Mouse (Mus musculus) gonadal fat pad, adult 2 months (tissue): Measurements from ENCODE around the gene Asgr1. TPM values are rescaled to one million over a fixed set of nuclear protein-coding genes. Genes with fewer than 3 reads are reported as not detected.
"Not testable (repeated sequence)": the region's sequence is repeated elsewhere in the genome, so short reads cannot be mapped to it uniquely, and the experiment has no call there.

Experiments
- DNase-seq: peaks from one replicate; pipeline ENCODE4 v3.0.0-alpha.2; 2012; ENCODE audit warnings: low read depth
- polyA plus RNA-seq: library from polyadenylated mRNA; depleted of rRNA; stranded (reverse); fragments of >200 nt; gene quantifications from 2 replicates; pipeline ENCODE4 v1.2.3, GENCODE M21; 2012; rRNA removed

Asgr1 gene
- polyA plus RNA-seq, 1 experiment: 0.08 TPM

DNA sequence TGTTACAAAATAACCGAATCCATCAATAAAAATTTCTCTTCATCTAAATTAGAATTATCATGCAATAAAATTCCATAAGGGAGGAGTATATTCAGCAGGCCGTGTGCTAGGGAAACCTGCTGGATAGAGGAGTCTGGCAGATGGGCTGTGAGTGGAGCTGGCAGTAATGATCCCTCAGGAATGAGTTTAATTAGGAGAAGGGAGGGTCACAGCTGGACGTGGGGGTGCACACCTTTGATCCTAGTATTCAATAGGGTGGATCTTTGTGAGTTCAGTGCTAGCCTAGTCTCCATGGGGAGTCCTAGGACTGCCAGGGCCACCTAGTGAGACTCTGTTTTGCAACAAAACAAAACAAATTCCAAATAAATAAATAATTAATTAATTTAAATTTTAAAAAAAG lies 14.4 kb downstream of the Asgr1 start:
- no peak for DNase-seq

DNA sequence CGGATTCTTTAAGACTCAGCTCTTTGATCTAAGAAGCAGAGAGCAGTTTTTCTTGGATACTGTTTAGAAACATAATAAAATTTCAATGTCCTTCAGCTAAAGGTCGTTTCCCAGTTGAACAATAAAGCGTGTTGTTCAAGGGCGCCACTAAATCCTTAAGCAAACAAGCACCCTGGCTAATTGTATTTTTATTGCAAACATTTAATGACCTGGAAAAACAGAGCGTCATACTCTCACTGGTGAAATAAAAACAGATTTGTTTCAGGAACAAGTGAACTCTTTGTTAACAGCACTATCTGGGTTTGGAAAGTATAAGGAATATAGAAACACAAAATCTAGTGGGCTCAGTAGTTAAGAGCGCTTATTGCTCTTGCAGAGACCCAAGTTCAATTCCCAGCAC lies 16.2 kb downstream of the Asgr1 start:
- DNase-seq: peak; percentile 13

DNA sequence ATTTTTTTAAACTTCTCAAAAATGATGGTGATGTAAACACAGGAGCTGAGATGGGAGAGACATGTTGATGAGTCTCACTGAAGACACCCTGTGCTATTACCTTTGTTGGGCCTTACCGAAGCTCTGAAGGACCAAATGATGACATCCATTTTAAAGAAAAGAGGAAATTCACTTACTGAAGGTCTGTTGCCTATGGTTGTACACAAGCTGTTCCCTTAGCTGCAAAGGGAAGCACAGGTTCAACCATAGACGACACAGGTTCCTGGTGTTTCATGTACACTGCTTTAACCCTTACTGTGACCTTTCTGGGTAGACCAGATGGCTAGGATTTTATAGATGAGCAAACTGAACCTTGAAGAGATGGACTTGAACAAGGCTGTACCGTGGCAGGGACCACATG lies 16.7 kb downstream of the Asgr1 start:
- not testable (repeated sequence) for DNase-seq

DNA sequence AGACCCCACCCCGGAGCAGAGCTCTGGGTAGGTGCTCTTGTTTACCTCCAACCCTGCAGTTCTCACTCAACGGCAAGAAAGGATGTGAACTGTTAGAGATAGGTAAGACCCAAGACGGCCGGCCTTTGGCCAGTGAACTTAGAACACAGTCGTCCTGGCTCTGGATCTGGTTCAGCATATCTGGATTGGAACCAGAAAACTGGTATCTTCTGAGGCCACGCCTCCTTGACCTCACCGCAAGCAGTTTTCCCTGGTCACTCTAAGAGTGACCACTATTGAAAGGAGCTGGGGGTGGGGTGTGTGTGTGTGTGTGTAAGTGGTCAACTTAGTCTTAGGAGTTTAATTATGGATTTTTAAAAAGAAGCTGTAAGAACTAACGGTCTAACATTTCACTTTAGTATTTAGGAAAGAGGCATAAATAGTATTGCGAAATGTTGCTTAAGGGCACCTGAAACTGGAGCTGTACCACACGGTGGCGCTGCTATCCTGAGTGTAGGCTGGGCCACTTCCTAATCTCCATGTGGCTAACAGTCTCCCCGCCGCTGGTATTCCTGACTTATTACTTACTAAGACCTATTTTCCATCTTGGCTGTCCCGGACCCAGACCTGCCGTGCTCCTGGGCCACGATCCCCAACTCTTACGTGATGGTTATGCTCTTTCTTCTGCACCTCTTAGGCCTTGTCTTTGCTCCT lies 20.6 kb downstream of the Asgr1 start:
- DNase-seq: no peak

DNA sequence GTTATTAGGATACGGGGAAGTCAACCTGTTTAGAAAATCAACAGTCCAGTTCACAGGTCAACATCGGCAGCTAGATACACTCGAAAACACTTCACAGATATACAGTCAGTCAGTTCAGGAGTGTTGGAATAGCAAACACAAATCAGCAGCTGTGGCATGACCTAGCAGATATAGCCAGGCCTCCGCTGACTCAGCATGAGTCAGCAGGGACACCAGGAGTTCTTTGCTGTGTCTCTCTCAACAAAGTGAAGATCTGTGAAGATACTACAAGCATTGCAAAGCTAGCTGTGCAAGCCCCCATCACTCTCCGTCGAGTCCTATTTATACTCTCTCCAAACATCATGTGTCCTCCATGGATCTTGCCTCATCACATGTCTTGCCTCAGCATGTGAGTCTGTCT lies 21.7 kb downstream of the Asgr1 start:
- no peak for DNase-seq

DNA sequence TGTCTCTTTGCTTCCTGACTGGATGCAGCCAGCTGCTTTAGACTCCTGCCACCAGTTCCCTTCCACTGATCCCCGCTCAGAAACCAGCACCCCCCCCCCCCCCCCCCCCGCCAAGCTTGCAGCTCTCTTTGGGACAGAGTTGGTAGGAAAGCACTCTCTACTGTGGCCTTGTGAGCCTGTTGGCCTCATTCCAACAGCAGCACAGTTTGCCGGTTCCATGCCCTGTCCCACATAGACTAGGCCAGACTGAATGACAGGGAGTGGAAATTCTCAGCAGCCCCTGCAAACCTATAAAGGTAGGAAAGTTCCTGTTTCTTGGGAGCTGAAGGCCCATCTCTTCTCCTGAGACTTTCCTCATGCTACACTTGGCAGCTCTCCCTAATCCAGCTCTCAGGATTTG lies 23.6 kb downstream of the Asgr1 start:
- DNase-seq: no peak

DNA sequence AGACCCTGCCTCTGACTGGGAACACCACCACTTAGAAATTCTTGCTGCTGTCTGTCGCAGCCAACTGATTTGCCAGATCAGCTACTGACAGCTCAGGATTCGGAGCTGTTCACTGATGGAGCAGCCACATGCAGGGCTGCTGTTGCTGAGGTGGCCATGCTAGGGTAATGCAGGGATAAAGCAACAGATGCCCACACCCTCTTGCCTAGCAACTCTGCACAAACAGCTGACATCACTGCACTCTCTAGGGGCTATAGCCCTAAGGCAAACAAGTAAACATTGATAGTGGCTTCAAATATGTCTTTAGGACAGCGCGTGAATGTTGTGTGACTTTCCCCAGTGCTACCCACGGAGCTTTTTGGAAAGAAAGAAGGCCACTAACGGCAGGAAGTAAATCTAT lies 25.3 kb downstream of the Asgr1 start:
- no peak for DNase-seq

DNA sequence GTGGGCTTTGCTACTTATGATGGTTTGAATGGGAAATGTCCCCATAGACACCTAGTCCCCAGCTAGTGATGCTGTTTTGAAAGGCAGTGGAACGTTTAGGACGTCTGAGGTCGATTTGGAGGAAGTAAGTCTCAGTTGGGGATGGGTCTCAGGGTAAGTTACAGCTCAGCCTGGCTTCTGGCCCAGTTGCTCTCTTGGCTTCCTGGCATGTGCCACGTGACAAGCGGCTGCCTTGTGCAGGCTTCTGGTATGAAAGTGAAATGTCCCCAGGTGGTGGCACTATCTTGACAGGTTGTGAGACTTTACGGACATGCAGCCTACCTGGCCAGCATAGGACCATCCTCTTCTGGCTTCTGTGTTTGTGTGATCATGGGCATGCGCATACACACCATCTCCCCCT lies 26.0 kb downstream of the Asgr1 start:
- no peak for DNase-seq

DNA sequence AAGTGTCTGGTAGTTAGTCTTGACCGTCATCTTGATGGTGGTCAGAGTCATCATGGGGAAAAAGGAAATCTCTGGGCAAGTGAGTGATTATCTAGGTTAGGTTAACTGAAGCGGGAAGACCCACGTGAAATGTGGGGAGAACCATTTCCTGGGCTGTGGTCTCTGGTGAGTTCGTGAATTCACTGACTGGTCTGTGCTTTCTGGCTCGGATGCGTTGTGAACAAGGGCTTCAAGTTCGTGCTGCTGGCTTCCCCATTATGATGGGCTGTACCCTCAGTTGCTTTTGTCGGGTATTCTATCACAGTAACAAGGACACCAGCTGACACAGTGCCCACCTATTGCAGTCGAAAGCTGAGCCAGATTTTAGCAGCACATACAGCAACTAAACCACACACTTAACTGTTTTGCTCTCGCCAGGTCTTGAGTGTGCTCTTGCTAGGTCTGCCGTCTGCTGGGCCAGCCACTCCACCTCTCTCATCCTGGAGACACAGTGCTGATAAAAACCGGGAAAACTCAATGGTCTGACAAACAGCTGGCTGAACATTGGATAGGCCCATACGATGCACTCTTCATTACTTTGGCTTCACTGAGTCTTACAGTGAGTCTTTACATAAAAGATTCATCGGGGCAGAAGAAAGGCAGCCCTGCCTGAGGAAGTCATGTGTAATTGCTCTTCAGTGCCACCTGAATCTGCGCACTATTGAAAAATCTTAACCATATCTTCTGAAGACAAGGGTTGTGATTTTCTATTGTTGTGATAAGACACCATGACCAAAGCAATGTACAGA lies 27.1 kb downstream of the Asgr1 start:
- DNase-seq: no peak

DNA sequence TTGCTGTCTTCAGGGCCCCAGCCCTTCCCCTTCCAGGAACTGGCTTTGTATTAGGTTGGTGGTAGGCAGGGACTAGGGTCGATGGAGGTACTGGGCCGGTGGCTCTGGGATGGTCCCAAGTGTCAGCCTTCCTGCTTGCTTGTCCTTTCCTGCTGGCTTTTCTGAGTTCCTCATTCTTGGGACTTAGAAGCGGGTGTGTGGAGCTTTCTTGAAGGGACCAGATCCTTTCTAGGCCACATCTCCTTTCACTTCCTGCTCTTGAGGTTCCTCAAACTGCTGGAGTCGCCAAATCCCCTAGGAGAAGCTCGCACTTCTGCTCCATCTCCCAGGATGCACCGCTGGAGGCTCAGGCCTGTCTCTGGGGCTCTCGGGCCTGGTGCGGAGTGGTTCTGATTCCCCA lies 30.7 kb downstream of the Asgr1 start:
- no peak for DNase-seq

DNA sequence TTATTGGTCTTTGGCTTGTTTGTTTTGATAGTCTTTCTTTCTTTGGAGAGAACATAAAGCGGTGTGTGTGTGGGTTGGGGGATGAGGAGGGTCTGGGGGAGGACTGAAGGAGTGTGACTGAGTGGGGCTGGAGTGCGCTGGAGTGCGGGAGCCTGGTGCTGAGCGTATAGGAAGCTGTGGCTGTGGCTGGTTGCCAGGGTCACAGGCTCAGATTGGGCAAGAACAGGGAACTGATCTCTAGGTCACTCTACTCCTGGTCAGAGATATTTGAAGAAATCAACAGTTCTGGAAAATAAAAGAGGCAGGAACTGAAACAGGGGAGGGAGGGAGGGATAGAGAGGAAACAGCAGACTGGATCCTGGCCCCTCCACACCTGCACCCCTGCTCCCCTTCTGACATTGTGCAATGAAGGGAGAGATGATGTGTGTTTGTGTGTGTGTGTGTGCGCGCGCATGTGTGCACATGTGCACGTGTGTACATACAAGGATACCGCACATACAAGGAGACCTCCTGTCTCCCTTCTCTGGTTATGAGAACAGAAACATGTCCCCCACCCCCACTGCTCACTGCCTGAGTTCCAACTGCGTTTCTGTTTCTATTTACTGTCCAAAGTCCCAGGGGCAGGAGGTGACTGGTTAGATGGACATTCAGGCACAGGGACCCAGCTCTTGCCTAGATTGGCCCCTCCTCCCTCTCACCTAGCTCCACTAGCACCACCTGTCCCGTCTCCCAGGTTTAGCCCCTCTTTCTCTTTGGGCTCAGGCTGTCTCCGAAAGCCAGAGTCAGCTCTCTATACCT lies 38.3 kb downstream of the Asgr1 start, which contains the start of gene Asgr2:
Asgr2 (plus strand) TSS at position 659 of the 798 bp plus-strand sequence.
- no peak for DNase-seq

DNA sequence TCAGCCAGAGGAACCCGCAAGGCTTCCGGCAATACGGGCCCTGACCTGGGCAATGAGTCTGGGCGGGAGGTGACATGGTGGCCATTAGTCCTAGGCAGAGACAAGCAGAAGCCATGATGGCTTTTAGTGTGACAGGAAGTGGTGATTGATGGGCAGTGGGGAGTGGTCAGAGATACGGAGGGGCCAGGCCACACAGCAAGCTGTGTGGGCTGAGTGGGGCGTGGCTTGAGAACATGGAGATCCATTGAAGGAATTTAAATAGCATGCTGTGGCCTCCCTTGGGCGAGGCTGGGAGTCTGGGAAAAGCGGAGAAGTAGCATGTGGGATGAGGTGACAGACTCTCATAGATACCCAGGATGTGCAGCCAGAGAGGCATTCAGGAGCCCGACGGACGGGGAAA lies 43.5 kb downstream of the Asgr1 start:
- no peak for DNase-seq

DNA sequence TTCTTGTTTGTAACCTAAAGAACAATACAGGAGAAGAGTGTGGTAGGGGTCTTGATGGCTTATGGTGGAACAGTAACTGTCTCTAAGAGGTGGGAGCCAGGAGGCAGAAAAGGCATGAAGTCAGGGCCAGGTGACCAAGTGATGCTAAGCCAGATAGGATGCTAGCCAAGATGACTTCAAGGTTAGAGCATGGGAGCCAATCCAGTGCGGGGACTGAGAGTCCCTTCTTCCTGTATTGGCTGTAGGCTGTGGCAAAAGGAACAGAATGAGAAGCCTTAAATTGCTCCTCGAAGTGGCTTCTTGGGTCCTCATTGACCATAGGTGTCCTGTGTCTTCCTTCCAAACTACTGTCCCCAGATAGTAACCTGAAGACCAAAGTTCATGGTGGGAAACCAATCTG lies 45.2 kb downstream of the Asgr1 start:
- DNase-seq: no peak

DNA sequence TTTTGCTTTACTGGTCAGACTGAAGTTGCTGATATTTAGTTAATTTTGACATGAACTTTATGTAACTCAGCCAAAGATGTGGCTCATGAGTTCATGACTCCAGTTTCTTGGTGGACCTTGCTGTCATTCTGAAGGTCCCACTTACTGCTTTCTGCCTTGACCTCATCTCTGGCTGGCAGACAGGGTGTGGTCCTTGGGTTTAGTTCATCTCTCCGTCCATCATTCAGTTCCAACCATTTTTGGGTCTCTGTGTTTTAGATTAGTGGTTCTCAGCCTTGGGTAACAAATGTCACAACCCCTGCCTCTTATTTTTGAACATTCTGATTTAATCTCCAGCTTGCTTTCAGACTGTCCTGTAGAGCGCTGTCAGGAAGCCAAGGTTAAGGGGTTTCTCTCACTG lies 45.9 kb downstream of the Asgr1 start:
- DNase-seq: no peak

DNA sequence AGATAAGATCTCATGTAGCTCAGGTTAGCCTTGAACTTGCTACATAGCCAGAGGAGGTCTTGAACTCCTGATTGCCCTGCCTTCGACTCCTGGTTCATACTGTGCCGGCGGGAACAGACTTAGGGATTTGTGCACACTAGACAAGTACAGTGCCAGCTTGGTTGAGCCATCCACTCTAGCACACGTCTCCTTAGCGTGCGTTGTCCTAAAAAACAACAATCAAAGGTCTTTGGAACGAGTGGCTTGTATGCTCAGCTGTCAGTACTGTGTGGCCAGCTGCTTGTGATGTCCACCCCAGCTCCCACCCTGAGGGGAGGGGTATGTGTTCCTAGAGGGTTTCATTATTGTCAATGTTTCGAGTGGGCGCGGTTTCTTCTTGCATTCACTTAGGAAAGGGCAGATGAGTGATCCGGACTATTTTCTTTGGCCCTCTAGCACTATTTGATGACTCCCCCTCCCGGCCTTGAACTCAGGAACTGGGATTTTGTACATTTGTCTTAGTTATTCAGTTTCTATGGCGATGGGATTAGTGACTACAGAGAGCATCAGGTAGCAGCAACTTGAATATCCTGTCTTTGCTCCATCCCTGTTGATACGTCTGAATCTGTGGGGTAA lies 49.9 kb downstream of the Asgr1 start:
- no peak for DNase-seq

DNA sequence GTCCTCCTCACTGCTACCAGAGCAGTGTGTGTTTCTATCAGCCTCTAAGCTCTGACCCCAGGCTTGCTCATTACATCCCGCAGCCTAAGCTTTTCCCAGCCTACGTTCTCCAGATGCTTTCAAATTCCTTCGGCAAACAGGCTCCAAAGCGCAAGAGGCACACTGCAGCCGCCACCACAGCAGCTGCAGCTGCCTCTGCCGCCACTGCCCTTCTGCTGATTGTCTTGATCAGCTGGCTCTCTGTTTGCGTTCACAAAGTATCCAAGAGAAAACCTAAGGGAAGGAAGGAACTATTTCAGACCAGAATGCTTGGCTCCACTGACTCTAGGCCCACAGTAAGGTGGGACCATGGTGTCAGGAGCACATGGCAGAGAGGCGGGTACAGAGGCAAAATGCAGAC lies 53.2 kb downstream of the Asgr1 start:
- DNase-seq: no peak

Other genes starting within 250 kb of the Asgr1 start
- 12.9 and 20.5 TPM in 2 replicates for gene Tmem102, start 248.5 kb upstream of the Asgr1 start, polyA plus RNA-seq
- 0.18 and 0.47 TPM in 2 replicates for gene Gm39566, start 238.8 kb upstream of the Asgr1 start, polyA plus RNA-seq
- 6.8 and 9.8 TPM in 2 replicates for gene Spem2, start 235.6 kb upstream of the Asgr1 start, polyA plus RNA-seq
- 11.3 and 16.5 TPM in 2 replicates for gene Spem1, start 231.9 kb upstream of the Asgr1 start, polyA plus RNA-seq
- gene Nlgn2, start 216.3 kb upstream of the Asgr1 start, polyA plus RNA-seq: 19.0 and 23.8 TPM in 2 replicates
- gene Tmem256, start 215.6 kb upstream of the Asgr1 start, polyA plus RNA-seq: 179 and 279 TPM in 2 replicates
- 60.4 and 66.9 TPM in 2 replicates for gene Plscr3, start 207.7 kb upstream of the Asgr1 start, polyA plus RNA-seq
- 26.0 and 32.5 TPM in 2 replicates for gene Tnk1, start 195.4 kb upstream of the Asgr1 start, polyA plus RNA-seq
- not detected in 2 replicates for gene Tmem95, start 176.1 kb upstream of the Asgr1 start, polyA plus RNA-seq
- gene Kctd11, start 172.7 kb upstream of the Asgr1 start, polyA plus RNA-seq: 9.0 and 10.0 TPM in 2 replicates
- 37.7 and 38.2 TPM in 2 replicates for gene Acap1, start 158.5 kb upstream of the Asgr1 start, polyA plus RNA-seq
- gene 2810408A11Rik, start 153.1 kb upstream of the Asgr1 start, polyA plus RNA-seq: 5.4 and 5.9 TPM in 2 replicates
- gene Neurl4, start 153.0 kb upstream of the Asgr1 start, polyA plus RNA-seq: 42.3 and 45.0 TPM in 2 replicates
- gene Gps2, start 140.2 kb upstream of the Asgr1 start, polyA plus RNA-seq: 56.9 and 61.2 TPM in 2 replicates
- gene Eif5a, start 132.1 kb upstream of the Asgr1 start, polyA plus RNA-seq: 457 and 520 TPM in 2 replicates
- 19.2 and 37.4 TPM in 2 replicates for gene Ybx2, start 118.3 kb upstream of the Asgr1 start, polyA plus RNA-seq
- 121 and 139 TPM in 2 replicates for gene Slc2a4, start 105.9 kb upstream of the Asgr1 start, polyA plus RNA-seq
- gene Cldn7, start 89.3 kb upstream of the Asgr1 start, polyA plus RNA-seq: 88.4 and 172 TPM in 2 replicates
- gene Ctdnep1, start 72.9 kb upstream of the Asgr1 start, polyA plus RNA-seq: 94.3 and 108 TPM in 2 replicates
- gene Elp5, start 71.6 kb upstream of the Asgr1 start, polyA plus RNA-seq: 60.1 and 80.3 TPM in 2 replicates
- 568 and 793 TPM in 2 replicates for gene Gabarap, start 62.9 kb upstream of the Asgr1 start, polyA plus RNA-seq
- 22.8 and 23.2 TPM in 2 replicates for gene Phf23, start 58.3 kb upstream of the Asgr1 start, polyA plus RNA-seq
- gene Dvl2, start 53.5 kb upstream of the Asgr1 start, polyA plus RNA-seq: 13.7 and 19.1 TPM in 2 replicates
- gene Acadvl, start 38.7 kb upstream of the Asgr1 start, polyA plus RNA-seq: 79.9 and 96.2 TPM in 2 replicates
- gene Dlg4, start 37.1 kb upstream of the Asgr1 start, polyA plus RNA-seq: 12.8 and 16.6 TPM in 2 replicates
- gene Asgr2, start 38.6 kb downstream of the Asgr1 start, polyA plus RNA-seq: 0.93 and 1.4 TPM in 2 replicates
- gene Mgl2, start 76.2 kb downstream of the Asgr1 start, polyA plus RNA-seq: 14.1 and 33.9 TPM in 2 replicates
- gene Clec10a, start 102.1 kb downstream of the Asgr1 start, polyA plus RNA-seq: 19.1 and 24.5 TPM in 2 replicates
- 30.7 and 42.7 TPM in 2 replicates for gene Slc16a11, start 158.7 kb downstream of the Asgr1 start, polyA plus RNA-seq
- 22.1 and 30.3 TPM in 2 replicates for gene Slc16a13, start 167.0 kb downstream of the Asgr1 start, polyA plus RNA-seq
- 8.1 and 9.1 TPM in 2 replicates for gene Bcl6b, start 175.7 kb downstream of the Asgr1 start, polyA plus RNA-seq
- gene 0610010K14Rik, start 183.8 kb downstream of the Asgr1 start, polyA plus RNA-seq: 61.6 and 71.7 TPM in 2 replicates
- gene Gm21988, start 185.7 kb downstream of the Asgr1 start, polyA plus RNA-seq: 7.6 and 11.2 TPM in 2 replicates
- 341 and 367 TPM in 2 replicates for gene Rnasek, start 185.8 kb downstream of the Asgr1 start, polyA plus RNA-seq
- gene Alox12, start 201.3 kb downstream of the Asgr1 start, polyA plus RNA-seq: 26.5 and 31.6 TPM in 2 replicates